Mouse (Mus musculus): ENCODE data around the gene Pde1a. TPM values are rescaled to one million over a fixed set of nuclear protein-coding genes. Genes with fewer than 3 reads are reported as not detected.

Pde1a gene
- total RNA-seq, 2 experiments from 2014 or later, result 139 to 152 TPM

DNA sequence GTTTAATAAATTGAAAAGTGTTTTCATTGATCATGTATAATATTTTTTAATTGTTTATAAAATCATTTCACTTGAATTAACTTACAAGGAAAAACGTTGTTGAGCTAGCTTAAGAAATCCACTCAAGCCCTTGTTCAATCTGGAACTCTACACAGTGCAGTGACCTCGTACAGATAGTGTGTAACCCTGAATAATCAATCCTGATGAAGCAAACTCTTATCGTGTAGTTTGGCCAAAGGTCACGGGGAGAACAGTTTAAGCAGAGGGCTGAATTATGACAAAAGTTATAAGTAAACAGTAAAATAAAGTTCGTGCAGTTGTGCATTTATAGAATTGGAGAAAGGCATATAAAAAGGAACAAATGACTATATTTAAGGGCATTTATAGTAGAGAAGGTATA, 159.7 kb downstream of the Pde1a start:
- intact Hi-C loops (cut with DNase I), result no loop called here
- no peak for DNase-seq (ENCODE audit: low spot score in 2 of 2)

DNA sequence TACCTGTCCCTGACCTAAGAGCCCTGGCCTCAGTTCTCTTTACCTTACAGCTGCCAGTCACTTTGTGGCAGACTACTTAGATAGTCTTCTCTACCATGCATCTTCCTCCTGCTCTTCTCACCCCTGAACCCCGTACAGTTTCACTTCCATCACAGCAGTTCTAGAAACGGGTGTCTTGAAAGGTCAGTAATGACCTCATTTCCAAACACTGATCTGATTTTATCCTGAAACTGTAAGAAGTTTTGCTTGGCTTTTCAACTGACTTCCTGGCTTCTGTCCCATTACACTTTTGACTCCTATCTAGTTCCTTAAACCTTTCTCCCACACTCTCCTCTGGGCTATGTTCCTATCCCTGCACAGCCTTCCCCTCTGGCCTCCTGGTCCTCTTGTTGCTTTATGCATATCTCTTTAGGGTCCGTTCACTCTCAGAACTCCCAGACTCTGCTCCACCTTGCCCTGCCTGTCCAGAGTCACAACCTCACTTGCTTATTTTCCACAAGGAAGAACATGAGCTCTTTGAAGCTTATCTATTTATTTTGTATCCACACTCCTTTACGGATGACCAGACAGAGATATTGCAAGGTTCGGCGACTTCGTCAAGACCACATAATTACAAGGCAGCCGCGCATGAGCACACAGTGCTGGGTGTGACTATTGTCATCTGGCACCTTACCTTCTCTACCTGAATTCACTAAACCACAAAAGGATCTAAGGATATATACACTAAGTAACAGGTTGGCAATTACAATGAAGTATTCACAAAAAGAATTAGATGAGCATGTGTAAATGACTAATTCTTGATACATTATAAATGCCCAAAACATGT, 162.4 kb downstream of the Pde1a start:
- intact Hi-C loops (cut with DNase I), result no loop called here
- no peak for DNase-seq (ENCODE audit: low spot score in 2 of 2)

DNA sequence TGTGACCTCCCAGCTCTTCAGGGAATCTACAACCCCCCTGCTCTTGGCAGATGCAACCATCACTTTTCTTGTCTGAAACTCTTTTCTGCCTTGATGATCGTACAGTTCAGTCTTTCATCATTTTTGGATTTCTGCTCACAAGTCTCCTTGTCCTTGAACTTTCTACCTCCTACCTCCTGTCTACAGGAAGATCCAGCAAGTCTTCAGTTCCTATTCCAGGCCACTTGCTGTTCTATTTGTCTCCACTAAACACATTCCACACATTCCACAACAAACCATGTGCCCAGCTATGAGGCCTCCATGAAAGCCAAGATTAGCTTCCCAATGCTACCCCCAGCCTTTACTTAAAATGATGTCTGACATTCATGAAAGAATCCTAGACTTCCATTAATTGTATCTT, 163.2 kb downstream of the Pde1a start:
- no peak for DNase-seq (ENCODE audit: low spot score in 2 of 2)
- intact Hi-C loops (cut with DNase I), result no loop called here

DNA sequence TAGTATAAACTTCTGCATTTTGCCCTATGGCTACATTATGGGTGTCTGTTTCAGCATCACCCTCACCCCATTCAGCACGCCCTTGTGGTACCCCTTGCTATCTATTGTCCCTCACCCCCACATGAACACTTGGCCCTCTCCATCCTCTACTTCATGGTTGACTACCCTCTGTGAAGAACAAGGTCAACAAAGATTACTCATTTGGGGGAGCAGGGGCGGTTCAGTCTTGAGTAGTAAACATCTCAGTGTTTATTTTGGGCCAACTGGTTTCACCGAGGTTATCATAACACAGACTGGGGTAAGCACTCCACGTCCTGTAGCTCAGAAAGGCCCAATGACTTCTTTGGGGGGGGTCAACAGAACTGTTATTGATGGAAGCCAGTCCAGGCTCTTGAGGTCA, 164.3 kb downstream of the Pde1a start:
- DNase-seq (ENCODE audit: low spot score in 2 of 2), result no peak
- intact Hi-C loops (cut with DNase I), result no loop called here

DNA sequence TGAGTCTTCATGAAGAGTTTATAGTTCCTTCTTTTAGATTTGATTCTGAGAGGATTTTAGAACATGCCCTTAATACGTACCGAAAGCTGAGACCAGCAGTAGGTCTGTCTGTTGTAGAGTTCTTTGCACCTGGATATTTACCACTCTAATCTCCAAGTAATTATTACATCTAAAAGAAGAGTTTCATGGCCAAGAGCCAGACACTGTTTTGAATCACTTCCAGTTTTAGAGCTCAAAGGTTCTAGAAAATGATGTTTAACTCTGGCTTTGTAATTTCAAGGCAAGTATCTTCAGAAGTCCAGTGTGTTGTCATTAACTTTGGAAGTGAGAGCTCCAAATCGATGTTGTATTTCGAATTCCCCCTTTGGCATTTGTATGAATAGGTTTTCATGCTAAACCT, 167.8 kb downstream of the Pde1a start:
- intact Hi-C loops (cut with DNase I), result no loop called here
- DNase-seq (ENCODE audit: low spot score in 2 of 2), result no peak

DNA sequence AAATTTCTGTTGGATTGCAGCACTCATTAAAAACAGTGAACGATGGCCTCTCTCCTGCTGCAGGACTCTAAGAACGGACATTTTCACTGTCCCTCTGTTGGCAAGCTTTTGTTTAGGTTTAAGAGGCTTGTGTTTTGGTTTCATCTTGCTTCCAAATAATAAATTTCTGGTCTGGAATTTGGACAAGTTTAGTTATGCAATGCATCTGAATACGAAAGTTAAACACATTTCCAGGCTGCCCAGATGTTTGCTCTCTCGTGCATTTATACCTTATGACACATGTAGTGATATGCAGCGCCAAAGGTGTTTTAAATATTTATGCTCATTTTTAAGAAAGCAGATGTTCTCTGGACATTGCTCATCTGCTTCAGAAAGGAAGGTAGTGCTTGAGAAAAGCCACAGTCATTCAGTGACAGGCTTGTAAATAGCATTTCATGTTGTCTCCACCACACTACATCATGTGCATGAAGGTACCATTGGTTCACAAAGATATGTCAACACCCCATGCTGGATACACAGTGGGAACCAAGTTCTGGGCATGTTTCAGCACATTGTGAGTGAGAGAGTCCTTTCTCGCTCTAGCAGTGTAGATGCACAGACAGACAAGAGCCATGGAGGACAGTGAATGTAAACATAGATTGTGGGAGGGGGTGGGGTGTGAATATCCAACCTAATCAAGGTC, 171.5 kb downstream of the Pde1a start:
- DNase-seq (ENCODE audit: low spot score in 2 of 2), result no peak
- intact Hi-C loops (cut with DNase I), result no loop called here

DNA sequence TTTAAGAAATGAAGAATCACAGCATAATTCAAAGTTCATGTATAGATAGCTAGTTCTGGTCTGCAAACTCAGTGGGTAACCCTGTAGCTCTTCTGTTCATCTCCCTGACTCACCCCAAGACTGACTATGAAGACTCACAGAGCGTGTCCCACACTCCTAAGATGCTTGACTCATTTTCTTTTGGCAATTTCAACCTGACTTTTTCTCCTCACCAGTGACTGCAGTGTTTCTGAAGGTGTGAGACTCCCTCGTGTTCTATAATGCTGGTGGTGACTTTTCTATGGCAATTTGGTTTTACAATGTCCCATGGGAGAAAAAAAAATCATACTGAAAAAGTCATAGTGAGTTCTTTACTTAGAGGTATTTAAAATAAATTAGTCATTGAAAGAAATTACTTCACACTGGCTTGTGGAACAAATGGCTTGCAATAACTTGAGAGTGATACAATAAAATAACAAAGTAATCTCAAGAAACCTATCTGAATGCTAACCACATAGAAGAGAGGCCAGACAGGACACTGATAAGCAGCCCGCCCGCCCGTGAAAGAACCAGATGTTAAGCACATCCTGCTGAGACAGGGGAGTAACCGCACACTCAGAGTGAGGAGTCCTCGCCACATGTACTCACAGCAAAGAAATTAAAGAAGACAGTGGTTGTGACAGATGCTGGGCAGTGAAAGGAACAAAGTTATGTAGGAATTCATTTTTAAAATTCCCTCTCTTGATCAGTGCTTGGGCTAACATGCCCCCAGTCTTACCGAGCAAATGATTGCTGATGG, 183.2 kb downstream of the Pde1a start:
- intact Hi-C loops (cut with DNase I), result no loop called here
- DNase-seq (ENCODE audit: low spot score in 2 of 2), result no peak

DNA sequence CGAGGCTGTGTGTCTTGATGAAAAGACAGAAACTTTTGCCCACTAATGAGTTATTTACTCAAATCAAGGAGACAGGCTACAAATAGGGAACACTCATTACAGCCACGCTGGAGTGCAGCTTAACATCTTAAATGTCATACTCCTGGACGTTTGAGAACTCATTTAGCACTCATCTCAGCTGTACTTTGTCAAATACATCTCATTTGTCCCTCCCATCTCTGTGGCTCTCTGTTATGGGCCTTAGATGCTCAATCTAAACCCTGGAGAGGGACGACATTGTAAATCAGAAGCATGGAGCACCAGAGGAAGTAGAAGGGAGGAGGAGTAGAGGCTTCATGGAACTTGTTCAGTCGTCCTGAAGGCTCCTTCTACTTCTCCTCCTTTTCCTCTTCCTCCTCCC, 194.6 kb downstream of the Pde1a start:
- DNase-seq (ENCODE audit: low spot score in 2 of 2), result no peak
- intact Hi-C loops (cut with DNase I), result no loop called here

DNA sequence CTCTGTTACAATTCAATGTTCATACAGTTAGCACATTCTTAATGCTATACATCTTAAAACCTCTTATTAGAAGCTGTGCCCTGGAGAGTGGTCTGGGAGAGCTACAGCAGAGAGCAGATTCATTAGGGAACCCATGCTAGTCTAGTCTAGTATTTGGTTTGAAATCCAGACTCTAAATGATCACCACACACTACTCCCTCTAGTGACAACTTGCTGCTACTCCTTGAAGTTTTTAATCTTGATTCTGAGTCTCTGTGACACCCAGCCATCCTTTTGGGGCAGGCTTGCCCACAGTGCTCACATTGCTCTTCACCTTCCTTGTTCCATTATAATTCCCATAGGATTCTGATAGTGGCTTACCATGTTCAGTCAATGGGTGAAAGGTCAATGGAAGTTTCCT, 206.9 kb downstream of the Pde1a start:
- no peak for DNase-seq (ENCODE audit: low spot score in 2 of 2)
- intact Hi-C loops (cut with DNase I), result no loop called here

DNA sequence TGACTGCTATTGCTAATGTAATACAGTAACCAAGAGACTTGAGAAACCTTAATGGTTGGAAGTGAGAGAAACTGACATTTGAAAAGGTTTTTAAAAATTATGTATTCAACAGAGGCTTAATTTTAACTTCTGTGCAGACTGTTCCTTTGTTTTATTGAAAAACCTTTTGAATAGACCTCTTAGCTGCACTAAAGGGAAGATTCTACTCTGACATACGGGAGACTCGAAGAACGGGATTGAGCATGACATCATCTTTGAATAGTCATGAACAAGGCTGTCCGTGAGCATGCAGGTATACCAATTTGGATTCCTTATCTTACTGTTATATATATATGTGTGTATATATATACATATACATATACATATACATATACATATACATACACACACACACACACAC, 207.9 kb downstream of the Pde1a start:
- DNase-seq (ENCODE audit: low spot score in 2 of 2), result no peak
- intact Hi-C loops (cut with DNase I), result no loop called here

DNA sequence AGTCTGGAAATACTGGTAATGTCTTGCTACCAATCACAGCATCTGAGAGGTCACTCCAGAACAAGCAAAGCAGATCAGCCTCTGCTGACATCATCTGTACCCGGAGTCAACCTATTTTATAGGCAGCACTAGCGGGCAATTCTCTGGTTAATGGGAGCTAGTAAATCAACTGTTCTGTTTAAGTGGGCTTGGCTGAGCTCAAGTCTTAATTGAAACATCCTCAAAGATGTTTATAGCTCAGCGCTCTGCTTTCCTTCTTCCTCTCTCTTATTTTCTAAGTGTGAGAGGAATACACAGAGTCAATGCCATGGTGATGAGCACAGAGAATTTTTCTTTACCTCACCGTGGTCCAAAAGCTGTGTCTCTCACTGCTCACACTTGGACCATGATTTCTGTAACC, 208.8 kb downstream of the Pde1a start:
- no peak for DNase-seq (ENCODE audit: low spot score in 2 of 2)
- intact Hi-C loops (cut with DNase I), result no loop called here

DNA sequence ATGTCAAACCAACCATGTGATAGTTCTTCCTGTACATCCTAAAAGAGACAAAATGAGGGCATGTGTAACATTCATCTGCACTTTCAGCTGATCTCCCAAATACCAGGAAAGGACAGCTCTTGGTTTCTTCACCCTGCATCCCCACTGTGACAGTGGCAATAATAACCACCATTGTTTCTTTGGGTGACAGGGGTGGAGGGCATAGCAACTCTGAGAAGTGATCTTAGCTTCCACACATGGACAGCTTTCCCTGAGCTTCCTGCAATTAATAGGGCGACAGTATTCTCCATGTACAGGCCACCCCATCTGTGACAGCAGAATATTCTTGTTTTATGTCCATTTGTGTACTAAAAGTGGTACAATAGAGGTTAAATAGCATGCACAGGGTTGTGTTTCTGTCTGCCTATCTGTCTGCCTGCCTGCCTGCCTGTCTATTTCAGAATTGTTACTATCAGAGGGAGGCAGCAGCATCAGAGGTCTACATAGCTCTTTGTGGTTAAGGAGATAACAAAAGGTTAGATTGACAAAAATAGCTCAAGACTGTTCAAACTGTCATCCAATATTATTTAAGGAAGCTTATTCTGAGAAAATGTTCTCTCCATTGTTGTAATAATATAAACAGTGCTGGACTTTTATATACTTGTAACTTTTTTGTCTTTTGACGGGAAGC, 227.3 kb downstream of the Pde1a start:
- intact Hi-C loops (cut with DNase I), result no loop called here
- DNase-seq (ENCODE audit: low spot score in 2 of 2), result no peak

DNA sequence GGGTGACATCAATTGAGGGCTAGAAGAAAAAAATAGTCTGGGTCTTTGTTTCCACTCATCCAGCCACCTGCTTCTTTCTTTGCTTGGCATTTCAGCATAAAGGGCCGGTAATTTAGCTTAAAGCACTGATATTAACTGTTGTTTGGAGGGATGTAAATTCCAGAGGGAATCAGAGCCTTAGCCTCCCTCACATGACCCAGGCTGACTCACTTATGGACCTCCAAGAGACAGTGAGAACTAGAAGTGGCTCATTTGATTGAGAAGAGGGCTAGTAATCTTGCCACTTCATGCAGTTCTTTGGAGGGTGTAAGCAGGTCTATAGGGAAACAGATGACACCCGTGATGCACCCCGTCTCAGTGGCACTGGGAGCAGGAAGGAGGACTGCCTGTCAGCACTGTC, 230.7 kb downstream of the Pde1a start:
- DNase-seq (ENCODE audit: low spot score in 2 of 2), result no peak

DNA sequence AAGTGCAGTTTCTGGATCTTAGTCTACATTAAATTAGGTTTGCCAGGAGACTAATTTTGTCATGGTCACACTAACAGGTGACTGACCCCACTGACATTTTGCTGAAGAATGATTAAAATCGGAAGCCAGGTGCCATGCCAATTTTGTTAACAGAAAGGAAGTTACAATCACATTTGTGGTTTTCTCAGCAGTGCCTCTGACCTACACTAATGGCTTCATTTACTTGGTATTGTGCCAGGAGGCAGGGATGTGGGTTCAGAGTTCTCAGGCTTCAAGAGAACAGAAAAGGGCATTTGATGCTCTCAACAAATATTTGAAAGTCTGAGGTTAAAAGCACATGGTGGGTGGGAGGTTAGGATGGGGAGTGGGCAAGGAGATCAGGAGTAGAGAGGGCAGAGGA, 236.4 kb downstream of the Pde1a start:
- DNase-seq (ENCODE audit: low spot score in 2 of 2), result no peak
- intact Hi-C loops (cut with DNase I), result no loop called here

More for the DNA sequence above, 230.7 kb downstream of the Pde1a start:
- intact Hi-C loops (cut with DNase I), result no loop called here

DNA sequence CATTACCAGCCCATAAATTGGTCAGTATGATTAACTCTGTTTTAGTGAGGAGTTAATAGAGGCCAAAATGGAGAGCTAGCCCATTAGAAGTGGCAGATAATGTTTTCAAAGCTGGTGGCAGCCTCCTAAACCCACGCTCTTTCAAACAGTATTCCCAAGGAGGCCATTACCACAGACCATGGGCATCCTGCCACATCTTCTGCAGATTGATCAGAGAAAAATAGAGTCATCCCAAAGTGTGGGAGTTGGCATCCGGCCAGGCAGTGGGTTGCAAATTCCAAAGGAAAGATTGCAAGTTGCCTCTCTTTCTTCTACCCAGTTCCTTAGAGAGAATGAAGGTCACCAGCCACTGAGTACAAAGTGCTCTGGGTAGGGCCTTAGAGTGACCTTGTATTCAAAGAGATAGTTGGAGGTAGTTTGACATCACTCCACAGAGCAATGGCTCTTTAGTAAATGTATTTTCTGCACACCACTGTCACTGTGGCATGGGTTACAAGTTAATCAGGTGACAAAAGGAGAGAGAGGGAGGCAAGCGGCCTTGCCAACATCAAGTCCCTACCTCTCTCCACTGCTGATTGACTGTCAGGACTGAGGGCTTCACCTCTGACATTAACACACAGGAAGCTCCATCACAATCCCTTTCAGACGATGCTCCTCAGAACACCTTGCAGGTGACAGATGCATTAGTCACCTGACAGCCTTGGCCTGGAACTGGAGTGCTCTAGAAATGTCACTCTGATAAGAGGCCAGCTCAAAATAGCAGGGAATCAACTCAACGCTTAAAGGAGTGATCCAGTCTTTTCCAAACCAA, 237.3 kb downstream of the Pde1a start:
- DNase-seq (ENCODE audit: low spot score in 2 of 2), result peak; percentile 47 to 58
- intact Hi-C loops (cut with DNase I), result no loop called here

DNA sequence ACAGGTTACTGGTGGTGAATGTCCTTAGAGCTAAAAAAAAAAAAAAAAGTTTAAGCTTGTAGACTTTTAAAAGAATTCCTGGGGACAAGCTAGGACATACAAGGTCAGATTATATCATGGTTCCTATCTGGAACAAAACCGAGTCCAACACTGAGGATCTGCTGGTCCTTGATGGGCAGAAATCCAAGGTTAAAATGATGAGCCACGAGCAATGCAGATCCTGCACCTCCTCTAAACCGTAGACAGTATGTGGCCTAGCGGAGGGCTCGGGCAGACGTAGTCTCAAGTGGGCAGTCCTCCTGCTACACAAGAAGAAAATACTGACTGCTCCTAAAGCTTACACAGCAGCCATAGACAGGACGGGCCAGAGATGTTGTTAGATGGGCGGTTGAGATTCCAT, 238.5 kb downstream of the Pde1a start:
- intact Hi-C loops (cut with DNase I), result no loop called here
- no peak for DNase-seq (ENCODE audit: low spot score in 2 of 2)

DNA sequence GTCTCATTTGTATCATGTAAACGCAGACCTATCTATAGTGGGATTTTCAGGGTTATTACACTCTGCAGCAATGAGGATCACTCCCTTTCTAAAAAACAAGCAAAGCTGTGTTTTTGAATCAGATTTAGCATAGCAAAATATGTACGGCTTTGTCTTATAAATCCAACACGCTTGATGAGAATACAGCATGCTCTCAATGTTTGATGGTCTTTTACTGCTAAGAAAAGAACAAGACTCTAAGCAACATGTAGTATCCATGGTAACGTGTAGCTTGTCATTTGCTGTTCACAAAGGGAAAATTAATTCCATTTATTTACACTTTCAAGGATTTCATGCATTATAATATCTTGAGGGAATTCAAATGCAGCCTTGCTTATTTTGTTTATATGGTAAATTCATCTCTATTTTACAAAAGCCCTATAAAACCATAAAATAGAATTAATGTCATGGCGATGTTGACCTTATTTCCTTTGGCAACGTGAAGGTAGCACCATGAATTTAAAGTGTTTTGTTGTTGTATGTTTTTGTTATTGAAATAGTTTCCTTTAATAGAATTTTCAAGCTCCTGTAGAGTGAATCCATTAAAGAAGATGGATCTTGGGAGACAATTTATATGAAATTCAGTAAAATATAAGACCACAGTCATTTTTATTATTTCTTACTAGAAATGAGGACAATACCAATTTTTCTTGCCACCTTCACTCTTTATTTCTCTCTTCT, 245.5 kb downstream of the Pde1a start:
- DNase-seq (ENCODE audit: low spot score in 2 of 2), result no peak
- intact Hi-C loops (cut with DNase I), result loop anchor here (5.0 kb wide), 1 partner anchor 244 kb away; the partner anchor contains the start of gene Pde1a

DNA sequence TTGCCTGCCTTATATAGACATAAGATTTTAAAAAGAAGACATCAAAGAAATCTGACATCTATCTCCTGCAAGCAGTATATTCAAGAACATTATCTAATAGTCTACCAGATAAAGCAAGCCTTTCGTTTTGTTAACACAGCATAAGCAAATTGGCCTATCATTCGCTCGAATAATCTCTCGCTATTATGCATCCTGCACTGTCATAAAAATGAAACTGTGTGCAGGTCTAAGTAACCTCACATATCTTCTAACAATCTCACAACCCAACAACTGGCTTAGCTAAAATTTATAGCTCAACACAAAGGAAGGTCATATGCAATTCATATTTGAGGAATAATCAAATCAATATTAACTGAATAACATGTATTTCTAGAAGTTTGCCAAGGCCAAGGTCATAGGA, 246.0 kb downstream of the Pde1a start:
- intact Hi-C loops (cut with DNase I), result loop anchor here (5.0 kb wide), 1 partner anchor 244 kb away; the partner anchor contains the start of gene Pde1a
- DNase-seq (ENCODE audit: low spot score in 2 of 2), result no peak

Measured in left cerebral cortex, postnatal 36 days (tissue).